Mouse (Mus musculus): ENCODE results near the gene Slco1a6.

DNA sequence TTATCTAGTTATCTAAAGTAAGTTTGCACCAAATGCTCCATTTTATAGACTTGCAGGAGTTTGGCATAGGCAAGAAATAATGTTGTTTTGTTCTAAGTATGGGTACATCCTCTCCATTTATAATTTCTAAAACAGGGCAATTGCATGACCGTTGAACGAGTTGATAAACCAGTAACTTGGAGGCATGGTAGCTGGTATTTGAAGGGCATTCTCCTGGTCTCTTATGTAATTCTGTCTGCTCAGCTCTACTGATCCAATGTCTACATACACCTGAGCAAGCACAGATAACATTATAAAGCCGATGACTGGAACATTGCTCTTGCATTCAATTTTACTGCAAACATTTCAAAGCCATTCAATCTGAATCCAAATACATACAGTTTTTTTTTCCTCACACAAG lies 20.9 kb downstream of the Slco1a6 start:
- TF ChIP-seq MAFK (IDR thresholded peaks at IDR 0.05; ENCODE audit: insufficient read depth, low read depth, low read length) (no peak), ZC3H11A (IDR thresholded peaks at IDR 0.05; ENCODE audit: borderline replicate concordance, low read depth, low read length) (no peak), CHD2 (IDR thresholded peaks at IDR 0.05; ENCODE audit: low read depth, low read length) (no peak)
